Mouse (Mus musculus) bone marrow, adult 2 months (tissue): ENCODE measurements around the gene Ing2.

Source experiments
- CTCF ChIP-seq: fragments of 200-500 bp; IDR thresholded peaks from 2 replicates; pipeline ENCODE4 v1.5.1; 2011; ENCODE audit warnings: low read length, control low read depth; ENCODE audit not compliant: control insufficient read depth, insufficient read depth
- POLR2A ChIP-seq: fragments of 200-500 bp; IDR thresholded peaks from 2 replicates; pipeline ENCODE4 v1.6.1; 2011; ENCODE audit warnings: low read depth, mild to moderate bottlenecking, control low read depth, low read length, borderline replicate concordance; ENCODE audit not compliant: control insufficient read depth

- no peak for TF ChIP-seq CTCF
- no peak for TF ChIP-seq POLR2A
Measured at GRCm38 (mm10) chr8:47663201-47663600, 12.2 kb downstream of the Ing2 start.
